In genomic region chr5:107877053-107877452, GRCm38 (mm10) we compare ENCODE assay signal across 19 mouse cellular contexts. TPM values are rescaled to one million over a fixed set of nuclear protein-coding genes. Genes with fewer than 3 reads are reported as not detected.
"Had no signal": no experiment of that assay in that cellular context is flagged by ENCODE, and none has a peak within 500 bp of the region (broad histone marks: within the 10 kb centered on the region; RNA-seq: fewer than 3 reads in every experiment).

No protein-coding gene starts in this region.

- H3K36me3 ChIP-seq: limb, embryonic 10.5 days; lung, embryonic 15.5 days; midbrain, embryonic 13.5 days; neural tube, embryonic 15.5 days had no signal

- H3K4me2 ChIP-seq: lung, embryonic 15.5 days; midbrain, embryonic 13.5 days; neural tube, embryonic 15.5 days had no signal

- H3K4me3 ChIP-seq: limb, embryonic 10.5 days; lung, embryonic 15.5 days; midbrain, embryonic 13.5 days; myocyte; neural tube, embryonic 15.5 days had no signal

- H3K9me3 ChIP-seq: limb, embryonic 10.5 days; lung, embryonic 15.5 days; midbrain, embryonic 13.5 days; neural tube, embryonic 15.5 days had no signal

- H3K27me3 ChIP-seq: lung, embryonic 15.5 days; midbrain, embryonic 13.5 days; neural tube, embryonic 15.5 days had no signal

- H3K27ac ChIP-seq: limb, embryonic 10.5 days; lung, embryonic 15.5 days; midbrain, embryonic 13.5 days; neural tube, embryonic 15.5 days had no signal

- H3K9ac ChIP-seq: lung, embryonic 15.5 days; midbrain, embryonic 13.5 days; neural tube, embryonic 15.5 days had no signal

- DNase-seq: kidney, adult 8-10 months; kidney, postnatal 25 days; lung, postnatal 36 days; right cerebral cortex, adult 18-20 months; right cerebral cortex, postnatal 25 days; thymus, postnatal 36 days had no signal

- H3K4me1 ChIP-seq: limb, embryonic 10.5 days; lung, embryonic 15.5 days; midbrain, embryonic 13.5 days; neural tube, embryonic 15.5 days had no signal

RNA-seq across cellular contexts. Expression of gene Ube2d2b, which starts 47.2 kb away (rescaled TPM):
- total RNA-seq: layer of hippocampus, postnatal 10 days; left cerebral cortex, postnatal 14 days; megakaryocyte progenitor cell, adult 5-6 weeks; midbrain, postnatal 0 days had no signal
- polyA plus RNA-seq: limb, embryonic 14.5 days; neural tube, embryonic 11.5 days; small intestine, adult 2 months; thymus, postnatal 0 days had no signal
